Mouse (Mus musculus) brain, embryonic 14.5 days (tissue): ENCODE data around the gene Col24a1.

Experiments used
- CTCF ChIP-seq: fragments of 200-500 bp; IDR thresholded peaks from 2 replicates; pipeline ENCODE4 v1.5.1; 2012; ENCODE audit warnings: inconsistent platforms, mild to moderate bottlenecking, moderate library complexity, borderline replicate concordance; ENCODE audit not compliant: insufficient read depth, insufficient read length; ENCODE audit errors: extremely low read depth
- POLR2A ChIP-seq: fragments of 200-500 bp; IDR thresholded peaks from 2 replicates; pipeline ENCODE4 v1.6.1; 2012; ENCODE audit warnings: mild to moderate bottlenecking, inconsistent platforms, borderline replicate concordance; ENCODE audit not compliant: poor library complexity, insufficient read depth, insufficient read length, severe bottlenecking; ENCODE audit errors: extremely low read depth

DNA sequence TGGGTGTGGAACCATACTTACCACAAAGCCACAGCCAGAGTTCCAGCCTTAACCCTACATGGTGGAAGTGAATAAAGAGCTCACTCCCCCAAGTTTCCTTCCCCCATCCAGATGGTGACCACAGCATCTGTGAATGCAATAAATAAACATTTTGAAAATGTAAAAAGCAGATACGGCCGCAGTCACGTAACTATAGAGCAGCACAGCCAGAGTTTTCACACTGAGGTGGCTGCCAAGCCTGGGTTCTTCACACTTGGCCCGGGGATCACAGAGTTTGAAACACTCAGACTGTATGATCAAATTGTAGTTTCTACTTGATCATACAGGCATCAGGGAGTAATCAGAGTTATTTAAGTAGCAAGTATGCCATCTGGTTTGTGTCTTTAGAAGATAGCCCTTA lies 98.4 kb downstream of the Col24a1 start:
- no peak for TF ChIP-seq POLR2A
- no peak for TF ChIP-seq CTCF
